Mouse (Mus musculus): Measurements from ENCODE around the gene Sh3gl2.

Sh3gl2 gene

GRCm38 (mm10) chr4:85205071-85205635, at the start of gene Sh3gl2:
Gene Sh3gl2, plus strand, starts transcription at chr4:85205126.
- DNase-seq, result peak; percentile 88 to 94

GRCm38 (mm10) chr4:85161156-85161555, 43.8 kb upstream of the Sh3gl2 start:
- no peak for DNase-seq

GRCm38 (mm10) chr4:85162468-85163312, 42.2 kb upstream of the Sh3gl2 start:
- DNase-seq, result peak; percentile 75 to 78

- peak; percentile 87 to 89 for DNase-seq
Observed at GRCm38 (mm10) chr4:85163313-85163615, 41.7 kb upstream of the Sh3gl2 start.

GRCm38 (mm10) chr4:85168001-85168400, 36.9 kb upstream of the Sh3gl2 start:
- DNase-seq, result peak; percentile 80 to 81

GRCm38 (mm10) chr4:85175466-85175865, 29.5 kb upstream of the Sh3gl2 start:
- no peak for DNase-seq

- no peak for DNase-seq
Observed at GRCm38 (mm10) chr4:85178394-85179051, 26.4 kb upstream of the Sh3gl2 start.

GRCm38 (mm10) chr4:85186011-85186410, 18.9 kb upstream of the Sh3gl2 start:
- no peak for DNase-seq

- no peak for DNase-seq
Observed at GRCm38 (mm10) chr4:85196201-85196600, 8.7 kb upstream of the Sh3gl2 start.

GRCm38 (mm10) chr4:85198431-85198830, 6.5 kb upstream of the Sh3gl2 start:
- no peak for DNase-seq

GRCm38 (mm10) chr4:85202582-85202981, 2.3 kb upstream of the Sh3gl2 start:
- DNase-seq, result peak in 1 of 2 experiments; percentile 35

- peak; percentile 74 to 82 for DNase-seq
Observed at GRCm38 (mm10) chr4:85205636-85206211, 798 bp downstream of the Sh3gl2 start.

- peak; percentile 28 to 50 for DNase-seq
Observed at GRCm38 (mm10) chr4:85206675-85207400, 1.9 kb downstream of the Sh3gl2 start.

GRCm38 (mm10) chr4:85207515-85207914, 2.6 kb downstream of the Sh3gl2 start:
- DNase-seq, result peak; percentile 23 to 50

GRCm38 (mm10) chr4:85208531-85208930, 3.6 kb downstream of the Sh3gl2 start:
- DNase-seq, result peak in 1 of 2 experiments; percentile 10

GRCm38 (mm10) chr4:85210953-85211352, 6.0 kb downstream of the Sh3gl2 start:
- DNase-seq, result peak; percentile 19 to 21

- DNase-seq, result no peak
Observed at GRCm38 (mm10) chr4:85217003-85217402, 12.1 kb downstream of the Sh3gl2 start.

GRCm38 (mm10) chr4:85222716-85223115, 17.8 kb downstream of the Sh3gl2 start:
- no peak for DNase-seq

GRCm38 (mm10) chr4:85226731-85227130, 21.8 kb downstream of the Sh3gl2 start:
- no peak for DNase-seq

- no peak for DNase-seq
Observed at GRCm38 (mm10) chr4:85227664-85228588, 23.0 kb downstream of the Sh3gl2 start.

- peak in 1 of 2 experiments; percentile 34 for DNase-seq
Observed at GRCm38 (mm10) chr4:85228589-85228948, 23.6 kb downstream of the Sh3gl2 start.

All from cerebellum, adult 18-20 months (tissue).